Mouse (Mus musculus) liver, adult 2 months (tissue): Measurements from ENCODE around the gene Akap8l. TPM values are rescaled to one million over a fixed set of nuclear protein-coding genes. Genes with fewer than 3 reads are reported as not detected.

Source experiments
- DNase-seq: peaks from one replicate; pipeline ENCODE4 v3.0.0-alpha.2; 2011; ENCODE audit warnings: low read depth, low spot score; ENCODE audit errors: extremely low read depth
- H3K27ac ChIP-seq: fragments of 200-500 bp; replicated peaks from 2 replicates; pipeline ENCODE4 v1.5.1; 2012; ENCODE audit warnings: low read depth, mild to moderate bottlenecking, control low read depth, inconsistent platforms, low read length; ENCODE audit not compliant: insufficient read depth
- H3K27me3 ChIP-seq: fragments of 200-500 bp; 2 replicates; pipeline ENCODE4 v1.6.1; 2012; ENCODE audit warnings: mild to moderate bottlenecking, moderate library complexity, low read length, inconsistent platforms; ENCODE audit not compliant: control insufficient read depth, insufficient read depth
- H3K36me3 ChIP-seq: fragments of 200-500 bp; 2 replicates; pipeline ENCODE4 v1.6.1; 2012; ENCODE audit warnings: low read length, inconsistent platforms; ENCODE audit not compliant: control insufficient read depth, insufficient read depth
- H3K4me1 ChIP-seq: fragments of 200-500 bp; 2 replicates; pipeline ENCODE4 v1.6.1; 2011; ENCODE audit warnings: low read length; ENCODE audit not compliant: control insufficient read depth, insufficient read depth
- H3K4me3 ChIP-seq: fragments of 200-500 bp; 2 replicates; pipeline ENCODE4 v1.5.1; 2011; ENCODE audit warnings: low read depth, mild to moderate bottlenecking, control low read depth, low read length, moderate library complexity; ENCODE audit not compliant: insufficient read depth
- H3K79me2 ChIP-seq: fragments of 200-500 bp; 2 replicates; pipeline ENCODE4 v1.6.1; 2012; ENCODE audit warnings: inconsistent platforms, mild to moderate bottlenecking, low read length, moderate library complexity; ENCODE audit not compliant: control insufficient read depth, insufficient read depth
- H3K9ac ChIP-seq: fragments of 200-500 bp; 2 replicates; pipeline ENCODE4 v1.6.1; 2012; ENCODE audit warnings: low read depth, mild to moderate bottlenecking, control low read depth, inconsistent platforms, low read length
- CTCF ChIP-seq: fragments of 200-500 bp; IDR thresholded peaks from 2 replicates; pipeline ENCODE4 v1.5.1; 2011; ENCODE audit warnings: low read depth, low read length, control low read depth
- POLR2A ChIP-seq: fragments of 200-500 bp; IDR thresholded peaks from 2 replicates; pipeline ENCODE4 v1.6.1; 2011; ENCODE audit warnings: low read length, control low read depth; ENCODE audit not compliant: insufficient read depth; ENCODE audit errors: extremely low read depth
- WGBS: fragments of 180-500 bp; shearing (Covaris S2); methylation state at CpG from one replicate; pipeline ENCODE4 v1.1.7; 2018; 5-methylcytosine and 5-hydroxymethylcytosine counted together
- polyA plus RNA-seq: library from polyadenylated mRNA; depleted of rRNA; stranded (reverse); fragments of >200 nt; gene quantifications from 2 replicates; pipeline ENCODE4 v1.2.3, GENCODE M21; 2012
- total RNA-seq: library from RNA; depleted of rRNA; stranded (reverse); fragments of >200 nt; gene quantifications from 2 replicates; pipeline ENCODE4 v1.2.3, GENCODE M21; 2014

The Akap8l gene
- total and polyA plus RNA-seq, 2 experiments, result 25.2 to 62.0 TPM

GRCm38 (mm10) chr17:32356766-32357760 lies 6.7 kb upstream of the Akap8l start:
- peaks cover 16% of the 10 kb centered on the region for H3K36me3 ChIP-seq
- no peaks in the 10 kb centered on the region for H3K27me3 ChIP-seq
- no peak overlapping the region for H3K4me3 ChIP-seq
- H3K79me2 ChIP-seq, result no peaks in the 10 kb centered on the region; the same call in 1 of the 2 replicates
- 93% methylated on average over 24 of the region's 24 CpGs for WGBS
- H3K27ac ChIP-seq, result no peak overlapping the region
- no peak overlapping the region for H3K9ac ChIP-seq
- DNase-seq, result no peak
- TF ChIP-seq POLR2A (no peak), CTCF (no peak)
- peaks cover 6% of the 10 kb centered on the region for H3K4me1 ChIP-seq

GRCm38 (mm10) chr17:32356281-32356680 lies 5.9 kb upstream of the Akap8l start:
- Histone ChIP-seq H3K27me3 (no peaks in the 10 kb centered on the region), H3K36me3 (peaks cover 16% of the 10 kb centered on the region), H3K27ac (no peak overlapping the region), H3K79me2 (no peaks in the 10 kb centered on the region; the same call in 1 of the 2 replicates), H3K9ac (no peak overlapping the region), H3K4me3 (no peak overlapping the region), H3K4me1 (peaks cover 6% of the 10 kb centered on the region)
- TF ChIP-seq POLR2A (no peak), CTCF (no peak)
- no peak for DNase-seq
- 94% methylated on average over 9 of the region's 9 CpGs for WGBS

GRCm38 (mm10) chr17:32355031-32355430 lies 4.6 kb upstream of the Akap8l start:
- Histone ChIP-seq H3K79me2 (peaks cover 3% of the 10 kb centered on the region; the same call in 1 of the 2 replicates), H3K4me3 (no peak overlapping the region), H3K4me1 (peaks cover 6% of the 10 kb centered on the region), H3K27ac (no peak overlapping the region), H3K27me3 (no peaks in the 10 kb centered on the region), H3K9ac (no peak overlapping the region), H3K36me3 (peaks cover 16% of the 10 kb centered on the region)
- WGBS, result 94% methylated on average over 6 of the region's 6 CpGs
- no peak for TF ChIP-seq CTCF
- no peak for TF ChIP-seq POLR2A
- no peak for DNase-seq

GRCm38 (mm10) chr17:32354211-32354610 lies 3.8 kb upstream of the Akap8l start:
- DNase-seq, result no peak
- TF ChIP-seq CTCF (no peak), POLR2A (no peak)
- peaks cover 16% of the 10 kb centered on the region for H3K36me3 ChIP-seq
- 70% methylated on average over 5 of the region's 5 CpGs for WGBS
- no peak overlapping the region for H3K9ac ChIP-seq
- H3K27ac ChIP-seq, result peak overlapping the region; percentile 38; the same call in 1 of the 2 replicates
- H3K79me2 ChIP-seq, result peaks cover 8% of the 10 kb centered on the region; the same call in 1 of the 2 replicates
- no peak overlapping the region for H3K4me3 ChIP-seq
- peaks cover 9% of the 10 kb centered on the region for H3K4me1 ChIP-seq
- no peaks in the 10 kb centered on the region for H3K27me3 ChIP-seq

GRCm38 (mm10) chr17:32353696-32354095 lies 3.3 kb upstream of the Akap8l start:
- Histone ChIP-seq H3K36me3 (peaks cover 11% of the 10 kb centered on the region), H3K4me1 (peaks cover 11% of the 10 kb centered on the region), H3K27me3 (no peaks in the 10 kb centered on the region), H3K4me3 (no peak overlapping the region), H3K79me2 (peaks cover 11% of the 10 kb centered on the region; the same call in 1 of the 2 replicates), H3K27ac (peak overlapping the region; percentile 43; the same call in 1 of the 2 replicates), H3K9ac (no peak overlapping the region)
- WGBS, result 16% methylated on average over 4 of the region's 4 CpGs
- TF ChIP-seq POLR2A (no peak), CTCF (no peak)
- DNase-seq, result peak; percentile 96

- Histone ChIP-seq H3K27ac (no peak overlapping the region), H3K4me1 (peaks cover 14% of the 10 kb centered on the region)
These were observed 1.3 kb upstream of the Akap8l start for GRCm38 (mm10) chr17:32351726-32352125.

More at GRCm38 (mm10) chr17:32351726-32352125, 1.3 kb upstream of the Akap8l start:
- H3K27me3 ChIP-seq, result no peaks in the 10 kb centered on the region
- peaks cover 8% of the 10 kb centered on the region; the same call in 1 of the 2 replicates for H3K36me3 ChIP-seq
- H3K9ac ChIP-seq, result no peak overlapping the region
- H3K79me2 ChIP-seq, result peaks cover 14% of the 10 kb centered on the region; the same call in 1 of the 2 replicates
- DNase-seq, result no peak
- H3K4me3 ChIP-seq, result no peak overlapping the region
- no peak for TF ChIP-seq POLR2A
- no peak for TF ChIP-seq CTCF
